Mouse (Mus musculus) kidney, adult 11 months (tissue): ENCODE data around the gene Kri1.
"Not testable (repeated sequence)": the region's sequence is repeated elsewhere in the genome, so short reads cannot be mapped to it uniquely, and the experiment has no call there.

Experiments used
- DNase-seq: peaks from one replicate; pipeline ENCODE4 v3.0.0; 2022

Gene Kri1

GRCm38 (mm10) chr9:21287571-21288402, at the start of gene Kri1:
Gene Kri1, minus strand, starts transcription at chr9:21287969.
- DNase-seq = peak; percentile 99

DNA sequence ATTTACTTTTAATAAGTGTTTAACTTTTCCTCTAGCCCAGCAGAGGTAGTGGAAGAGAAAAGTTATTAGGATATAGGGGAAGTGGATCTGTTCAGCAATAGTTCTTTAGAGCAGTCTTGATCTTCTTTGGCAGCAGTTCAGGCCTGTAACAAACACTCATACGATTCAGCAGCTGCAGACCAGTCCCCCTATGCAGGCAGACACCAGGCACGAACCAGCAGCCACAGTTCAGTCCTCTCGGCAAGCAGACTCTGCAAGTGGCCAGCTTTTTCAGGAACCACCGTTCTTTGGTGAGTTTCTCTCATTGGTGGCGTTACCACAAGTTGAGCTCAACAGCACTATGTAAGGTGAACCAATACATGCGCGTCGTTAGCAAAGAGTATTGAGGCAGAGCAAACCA, 48.7 kb upstream of the Kri1 start:
- DNase-seq = no peak

- DNase-seq = no peak
Observed at GRCm38 (mm10) chr9:21335391-21335790, 47.6 kb upstream of the Kri1 start.

GRCm38 (mm10) chr9:21334747-21335146, 47.0 kb upstream of the Kri1 start:
- DNase-seq = no peak

GRCm38 (mm10) chr9:21333523-21333922, 45.8 kb upstream of the Kri1 start:
- DNase-seq = no peak

DNA sequence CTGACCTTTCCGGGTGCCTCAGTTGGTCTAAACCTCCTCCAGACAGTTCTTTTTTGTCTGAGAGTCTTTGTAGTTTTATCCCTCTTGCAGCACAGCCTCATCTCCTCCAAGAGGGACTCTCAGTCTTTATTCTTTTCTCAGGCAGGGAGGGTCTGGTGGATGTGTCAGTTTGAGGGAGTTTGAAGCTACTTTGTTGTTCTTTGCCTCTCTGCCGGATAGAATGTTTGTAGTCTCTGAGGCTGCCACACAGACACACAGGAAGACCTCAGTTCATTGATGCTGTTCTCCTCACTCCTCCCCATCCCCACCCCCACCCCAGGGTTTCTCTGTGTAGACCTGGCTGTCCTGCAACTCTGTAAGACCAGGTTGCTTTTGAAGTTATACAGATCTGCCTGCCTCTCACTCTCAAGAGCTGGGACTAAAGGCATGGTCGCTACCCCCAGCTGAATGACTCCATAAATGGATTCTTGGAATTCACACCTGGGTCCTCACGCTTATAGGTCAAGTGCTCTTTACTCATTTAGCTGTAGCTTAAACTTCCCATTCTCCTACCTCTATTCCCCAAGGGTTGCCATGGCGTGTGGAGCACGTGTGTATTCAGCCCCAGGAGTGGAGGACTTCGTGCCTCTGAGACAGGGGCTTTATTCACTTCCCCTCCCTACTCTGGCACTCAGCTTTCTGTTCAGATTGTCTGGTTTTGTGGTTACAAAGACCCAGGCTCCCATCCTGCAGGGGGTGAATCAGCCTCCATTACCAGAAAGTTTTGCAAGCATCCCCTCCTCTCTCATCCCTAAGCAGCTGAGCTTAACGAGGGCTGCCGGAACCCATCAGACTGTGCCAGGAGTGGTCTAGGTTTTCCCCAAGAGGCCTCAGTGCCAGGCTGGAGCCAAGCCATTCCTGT, 44.6 kb upstream of the Kri1 start:
- DNase-seq = no peak

DNA sequence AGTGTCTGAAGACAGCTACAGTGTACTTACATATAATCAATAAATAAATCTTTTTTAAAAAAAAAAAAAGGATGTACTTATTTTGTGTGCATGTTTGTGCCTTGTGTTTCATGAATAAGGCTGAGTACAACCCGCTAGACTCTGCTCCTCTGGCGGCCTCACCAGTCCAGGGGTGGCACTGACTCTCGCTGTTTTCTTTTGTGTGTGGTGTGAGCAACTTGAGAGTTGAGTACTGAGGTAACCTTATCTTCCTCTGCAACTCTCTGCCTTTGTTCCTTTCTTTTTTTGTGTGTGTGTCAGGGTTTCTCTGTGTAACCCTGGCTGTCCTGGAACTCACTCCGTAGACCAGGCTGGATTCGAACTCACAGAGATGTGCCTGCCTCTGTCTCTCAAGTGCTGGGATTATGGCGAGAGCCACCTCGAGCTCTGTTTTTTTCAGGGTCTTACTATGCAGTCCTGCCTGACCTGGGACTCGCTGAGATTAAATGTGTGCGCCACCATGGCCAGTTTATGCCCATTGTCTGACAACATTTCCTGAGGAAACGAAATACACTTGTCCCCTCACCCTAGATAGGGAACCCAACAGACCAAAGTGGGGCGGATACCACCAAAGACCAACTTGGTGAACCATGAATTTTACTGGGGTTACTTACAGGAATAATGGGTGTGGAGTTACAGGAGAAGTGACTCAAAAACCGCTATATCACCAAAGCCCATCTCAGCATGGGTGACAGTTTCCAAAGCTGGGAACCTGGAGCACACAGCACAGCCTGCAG, 43.8 kb upstream of the Kri1 start:
- DNase-seq = no peak

GRCm38 (mm10) chr9:21329699-21330289, 42.0 kb upstream of the Kri1 start:
- DNase-seq = no peak

DNA sequence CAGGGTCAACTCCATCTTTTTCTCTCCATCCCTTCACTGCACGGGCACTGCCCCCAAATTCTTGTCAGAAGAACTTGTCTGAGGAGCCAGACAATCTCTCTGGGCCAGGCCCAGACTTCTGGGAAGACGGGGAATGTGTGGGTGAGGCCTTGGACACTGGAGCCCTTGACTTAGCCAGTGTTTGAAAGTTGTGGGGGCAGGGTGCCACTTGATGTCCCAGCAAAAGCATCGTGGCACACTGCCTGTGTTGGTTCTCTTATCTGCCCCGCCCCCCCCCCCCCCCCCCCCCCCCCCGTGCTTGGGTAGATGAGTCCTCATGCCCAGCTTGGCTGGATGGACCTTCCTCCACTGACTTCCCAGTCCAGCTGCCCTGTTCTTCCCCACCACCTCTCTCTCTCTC, 41.3 kb upstream of the Kri1 start:
- no peak for DNase-seq

- no peak for DNase-seq
Observed at GRCm38 (mm10) chr9:21328041-21328440, 40.3 kb upstream of the Kri1 start.

DNA sequence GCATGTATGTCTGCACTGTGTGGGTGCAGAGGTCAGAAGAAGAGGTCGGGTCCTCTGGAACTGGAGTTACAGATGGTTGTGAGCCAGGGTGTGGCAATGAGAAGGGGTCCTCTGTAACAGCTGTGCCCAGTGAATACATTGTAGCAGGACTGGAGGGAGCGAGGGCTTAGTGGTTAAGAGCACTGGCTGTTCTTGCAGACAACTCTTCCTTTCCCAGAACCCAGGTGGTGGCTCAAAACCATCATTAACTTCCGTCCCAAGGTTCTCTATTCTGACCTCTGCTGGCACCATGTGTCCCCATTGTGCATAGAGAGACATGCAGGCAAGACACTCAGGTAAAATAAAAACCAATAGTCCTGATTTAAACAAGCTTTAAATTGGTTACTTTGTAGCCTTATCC, 39.8 kb upstream of the Kri1 start:
- no peak for DNase-seq

DNA sequence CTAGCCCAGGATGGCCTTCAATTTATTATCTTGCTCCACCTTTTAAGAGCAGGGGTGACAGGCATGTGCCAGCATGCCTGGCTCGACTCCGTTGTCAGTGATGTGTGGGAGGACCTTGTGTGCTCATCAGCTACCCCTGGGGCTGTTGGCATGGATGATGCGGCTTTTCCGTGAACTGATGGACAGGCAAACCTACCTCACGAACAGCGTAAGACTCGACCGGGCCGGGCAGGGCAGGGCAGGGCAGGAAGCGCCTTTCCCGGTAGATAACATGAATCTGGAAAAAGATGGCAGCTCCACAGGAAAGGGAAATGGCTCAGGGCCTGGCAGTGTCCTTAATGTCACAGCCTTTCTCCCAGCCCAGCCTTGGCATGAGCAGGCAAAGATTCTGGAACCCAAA, 36.5 kb upstream of the Kri1 start:
- peak; percentile 40 for DNase-seq

- DNase-seq = not testable (repeated sequence)
Observed at GRCm38 (mm10) chr9:21322917-21323297, 35.1 kb upstream of the Kri1 start.

DNA sequence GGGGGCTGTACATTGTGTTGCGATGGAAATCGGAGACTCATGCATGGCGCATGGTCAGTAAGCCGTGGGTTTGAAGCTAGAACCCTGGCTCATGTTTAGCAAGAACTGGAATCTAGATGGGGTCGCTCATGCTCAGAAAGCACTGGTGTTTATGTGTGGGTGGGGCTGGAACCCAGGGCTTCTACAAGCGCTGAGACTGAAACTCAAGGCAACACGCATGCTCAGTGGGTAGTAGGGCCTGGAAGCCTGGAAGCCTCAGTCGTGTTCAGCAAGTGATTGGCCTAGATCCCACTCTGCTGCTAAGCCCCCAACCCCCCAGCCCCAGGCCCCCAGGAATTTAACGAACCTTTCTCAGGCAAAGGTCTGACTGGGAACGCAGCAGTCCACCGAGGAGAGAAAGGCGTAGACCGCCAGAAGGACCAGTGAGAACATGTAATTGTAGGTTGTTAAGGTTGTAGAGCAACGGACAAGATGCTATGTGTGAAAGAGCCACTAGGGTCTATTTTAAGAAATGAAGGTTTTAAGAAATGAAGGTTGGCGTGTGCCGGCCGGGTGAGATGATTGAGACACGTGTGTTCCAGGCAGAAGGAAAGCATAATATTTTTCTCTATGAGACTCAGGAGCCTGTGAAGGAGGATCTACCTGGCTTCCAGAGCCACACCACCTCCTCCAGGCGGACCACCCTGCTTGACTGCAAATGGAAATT, 34.6 kb upstream of the Kri1 start:
- DNase-seq = no peak

- DNase-seq = peak; percentile 36
Observed at GRCm38 (mm10) chr9:21321513-21321835, 33.7 kb upstream of the Kri1 start.

DNA sequence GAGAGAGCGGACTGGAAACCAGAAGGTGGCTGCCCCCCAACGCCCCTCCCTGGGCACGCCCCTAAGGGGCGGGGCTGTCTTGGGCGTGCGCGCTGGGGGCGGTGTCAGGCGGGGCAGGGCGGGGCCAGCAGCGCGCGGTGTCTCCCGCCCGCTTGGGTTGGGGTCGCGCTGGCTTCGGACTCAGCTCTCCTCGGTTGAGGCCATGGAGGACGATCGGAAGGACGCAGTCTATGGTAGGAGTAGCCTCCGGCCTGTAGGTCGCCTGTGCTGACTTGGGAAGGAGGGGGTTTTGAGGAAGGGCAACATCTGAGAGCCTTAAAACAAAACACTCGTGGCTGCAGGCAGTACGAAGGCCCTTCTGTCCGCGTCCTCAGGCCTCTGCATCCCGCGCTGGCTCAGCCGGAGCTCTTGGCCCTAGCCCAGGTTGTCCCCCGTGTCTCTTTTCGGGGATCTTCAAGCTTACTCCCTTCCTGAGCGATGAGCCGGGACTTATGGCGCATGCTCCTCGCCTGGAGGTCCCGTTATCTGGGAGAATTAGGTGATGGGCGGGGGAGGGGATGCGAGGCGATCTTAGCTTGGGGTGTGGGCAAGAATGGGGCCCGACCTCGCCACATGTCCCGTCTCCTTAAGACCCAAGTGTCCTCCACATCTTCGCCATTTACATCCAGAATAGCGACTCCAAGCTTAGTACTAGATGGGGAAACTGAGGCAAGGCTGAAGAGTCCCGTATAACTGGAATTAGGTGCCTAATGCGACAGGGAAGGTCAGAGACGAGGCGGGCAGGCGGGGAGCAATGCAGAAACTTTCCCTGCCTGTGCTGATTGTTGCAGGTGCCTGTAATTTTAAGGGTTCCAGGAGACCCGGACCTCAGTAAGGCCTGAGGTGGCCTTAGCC, 33.1 kb upstream of the Kri1 start, which contains the start of gene Slc44a2:
Gene Slc44a2, plus strand, starts transcription at position 80 of the 894 bp plus-strand sequence.
- peak; percentile 67 for DNase-seq

DNA sequence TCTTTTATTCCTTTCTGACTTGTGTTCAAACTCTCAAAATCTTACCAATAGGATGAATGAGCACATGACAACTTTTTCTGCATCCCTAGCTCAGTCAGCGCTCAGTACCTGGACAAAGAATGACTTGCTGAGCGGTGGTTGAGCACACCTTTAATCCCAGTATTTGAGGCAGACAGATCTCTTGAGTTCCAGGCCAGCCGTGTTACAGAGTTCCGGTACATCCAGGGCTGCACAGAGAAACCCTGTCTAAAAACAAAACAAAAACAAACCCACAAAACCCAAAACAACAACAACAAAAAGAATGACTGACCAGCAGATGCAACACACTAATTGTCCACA, 32.5 kb upstream of the Kri1 start:
- DNase-seq = no peak

DNA sequence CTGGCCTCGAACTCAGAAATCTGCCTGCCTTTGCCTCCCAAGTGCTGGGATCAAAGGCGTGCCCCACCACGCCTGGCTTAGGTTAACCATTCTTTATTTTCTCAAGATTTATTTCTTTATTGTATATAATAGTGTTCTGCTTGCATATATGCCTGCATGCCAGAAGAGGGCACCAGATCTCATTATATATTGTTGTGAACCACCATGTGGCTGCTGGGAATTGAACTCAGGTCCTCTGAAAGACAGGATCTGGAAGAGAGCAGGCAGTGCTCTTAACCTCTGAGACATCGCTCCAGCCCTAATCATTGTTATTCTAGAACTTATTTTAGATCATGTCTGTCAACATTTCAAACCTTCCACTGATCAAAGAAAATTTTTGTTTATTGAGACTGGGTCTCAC, 31.7 kb upstream of the Kri1 start:
- DNase-seq = no peak

DNA sequence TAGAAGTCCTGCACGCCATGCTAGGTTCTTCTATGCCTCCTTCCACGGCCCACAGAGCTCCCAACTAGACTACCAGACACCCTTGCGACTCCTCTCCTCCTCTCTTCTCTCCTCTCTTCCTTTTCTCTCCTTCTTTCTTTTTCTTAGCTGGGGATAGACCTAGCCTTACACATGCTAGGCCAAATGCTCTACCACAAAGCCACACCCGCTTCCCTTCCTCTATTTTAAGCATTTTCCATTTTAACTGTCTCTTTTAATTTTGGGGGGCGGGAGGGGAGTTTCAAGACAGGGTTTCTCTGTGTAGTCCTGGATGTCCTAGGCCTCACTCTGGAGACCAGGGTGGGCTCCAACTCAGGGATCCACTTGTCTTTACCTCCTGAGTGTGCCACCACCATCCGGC, 31.0 kb upstream of the Kri1 start:
- no peak for DNase-seq

DNA sequence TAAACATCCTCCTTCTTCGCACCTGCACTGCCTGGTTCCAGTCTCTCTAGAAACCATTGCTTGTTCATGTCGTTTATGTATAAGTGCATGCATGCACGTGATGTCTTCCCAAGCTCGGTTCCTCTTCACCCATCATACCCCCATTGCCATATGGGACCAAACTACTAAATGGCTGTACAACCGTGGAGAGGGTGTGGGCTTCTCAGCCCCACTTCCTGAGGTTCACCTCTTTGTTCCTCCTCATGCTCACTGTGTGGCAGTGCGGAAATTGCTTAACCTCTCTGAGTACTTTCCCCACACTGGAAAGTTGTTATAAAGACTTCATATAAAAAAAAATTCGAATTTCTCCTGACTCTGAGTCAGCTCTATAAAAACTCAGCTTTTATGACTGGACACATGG, 28.9 kb upstream of the Kri1 start:
- DNase-seq = no peak

DNA sequence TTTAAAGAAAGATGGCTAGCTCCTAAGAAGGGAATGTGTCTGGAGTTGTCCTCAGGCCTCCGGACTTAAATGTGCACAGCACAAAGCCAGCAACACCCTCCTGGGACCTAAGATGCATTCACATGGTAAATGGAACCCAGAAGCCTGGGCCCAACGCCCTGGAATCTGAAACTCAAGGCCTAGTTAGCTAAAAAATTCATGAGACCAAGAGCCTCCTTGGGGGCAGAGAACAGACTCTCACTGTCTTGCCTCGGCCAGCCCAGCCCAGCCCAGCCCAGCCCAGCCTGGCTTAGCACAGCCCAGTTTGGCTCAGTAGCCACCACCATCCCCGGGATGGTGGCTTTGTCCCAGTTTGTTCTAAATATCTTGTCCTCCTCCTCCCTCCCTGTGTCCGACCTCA, 27.7 kb upstream of the Kri1 start:
- no peak for DNase-seq
